In the genomic region with DNA sequence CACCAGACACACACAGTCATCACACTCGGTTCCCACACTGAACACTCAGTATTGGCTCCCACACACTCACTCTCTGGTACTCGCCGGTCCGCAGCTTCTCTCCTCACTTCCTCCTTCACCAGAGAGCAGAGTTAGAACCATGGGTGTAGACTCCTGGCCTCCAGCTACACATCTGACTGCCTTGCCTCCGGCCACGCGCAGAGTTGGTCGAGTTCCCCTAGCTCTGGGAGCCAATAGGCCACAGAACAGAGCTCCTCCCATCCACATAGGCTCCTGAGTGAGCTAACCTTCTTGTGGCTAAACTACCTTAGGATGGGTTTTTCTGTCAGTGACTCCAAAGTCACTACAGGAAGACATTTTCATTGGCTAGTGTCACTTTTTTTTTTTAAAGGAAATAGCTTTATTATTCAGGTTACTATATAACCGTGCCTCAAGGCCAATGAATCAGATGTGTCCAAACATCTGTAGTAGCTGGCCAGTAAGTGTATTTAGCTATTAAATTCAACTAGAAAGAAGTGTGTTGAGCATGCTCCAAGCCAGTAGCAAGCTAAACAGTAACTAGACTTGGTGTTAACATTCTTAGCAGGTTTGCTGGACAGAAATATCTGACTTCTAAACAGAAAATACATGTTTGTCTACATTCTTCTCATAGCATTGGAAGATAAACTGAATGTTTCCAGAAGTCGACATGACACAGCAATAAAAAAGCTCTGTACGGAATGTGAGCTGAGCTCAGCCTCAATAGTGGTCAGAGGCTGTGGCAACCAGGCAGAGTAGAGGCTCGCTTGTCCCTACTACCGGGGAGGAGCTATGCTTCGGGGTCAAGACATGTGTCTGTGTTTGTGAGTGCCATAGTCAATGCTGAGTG, we compare ENCODE assay signal across 10 mouse cellular contexts. TPM values are rescaled to one million over a fixed set of nuclear protein-coding genes. Genes with fewer than 3 reads are reported as not detected.
DNase-seq lines count a peak whose midpoint lies in the region; ATAC-seq lines count a peak whose summit lies in the region.
"Had no signal": no experiment of that assay in that cellular context is flagged by ENCODE, and none has a peak within 500 bp of the region (broad histone marks: within the 10 kb centered on the region; RNA-seq: fewer than 3 reads in every experiment).

No protein-coding gene starts in this region.

- H3K4me2 ChIP-seq in liver, embryonic 11.5 days, result no peak overlapping the region
- H3K4me2 ChIP-seq in liver, embryonic 13.5 days, result no peak overlapping the region
- H3K4me2 ChIP-seq in forebrain, embryonic 15.5 days (replicated peaks), result no peak overlapping the region
- H3K4me2 ChIP-seq: limb, embryonic 13.5 days had no signal

- H3K36me3 ChIP-seq in liver, embryonic 11.5 days (ENCODE audit: control insufficient read depth, insufficient read depth, low read length), result no peaks in the 10 kb centered on the region
- H3K36me3 ChIP-seq in liver, embryonic 13.5 days, result no peaks in the 10 kb centered on the region
- H3K36me3 ChIP-seq in forebrain, embryonic 15.5 days, result no peaks in the 10 kb centered on the region; the same call in 1 of the 2 replicates
- H3K36me3 ChIP-seq: limb, embryonic 13.5 days had no signal

- no peak for ATAC-seq in liver, embryonic 11.5 days (replicated peaks; ENCODE audit: low FRiP score)
- ATAC-seq in inflammation-experienced regulatory T-cells, adult 6 months, result peak; percentile 73
- ATAC-seq in liver, embryonic 13.5 days (ENCODE audit: low read depth), result peak; percentile 26; the same call in 1 of the 2 replicates
- no peak for ATAC-seq in forebrain, embryonic 15.5 days (replicated peaks)

- no peak overlapping the region for H3K4me3 ChIP-seq in liver, embryonic 11.5 days (ENCODE audit: low read depth, low read length)
- no peak overlapping the region for H3K4me3 ChIP-seq in liver, embryonic 13.5 days (replicated peaks)
- H3K4me3 ChIP-seq in forebrain, embryonic 15.5 days, result no peak overlapping the region
- H3K4me3 ChIP-seq: limb, embryonic 13.5 days had no signal

- H3K27me3 ChIP-seq in liver, embryonic 11.5 days (replicated peaks; ENCODE audit: control insufficient read depth, insufficient read depth, low read length), result no peaks in the 10 kb centered on the region
- H3K27me3 ChIP-seq in liver, embryonic 13.5 days, result no peaks in the 10 kb centered on the region
- H3K27me3 ChIP-seq in forebrain, embryonic 15.5 days, result no peaks in the 10 kb centered on the region
- H3K27me3 ChIP-seq: limb, embryonic 13.5 days had no signal

- no peaks in the 10 kb centered on the region for H3K9me3 ChIP-seq in liver, embryonic 11.5 days (ENCODE audit: control insufficient read depth, low read length)
- no peaks in the 10 kb centered on the region for H3K9me3 ChIP-seq in liver, embryonic 13.5 days (replicated peaks)
- H3K9me3 ChIP-seq in forebrain, embryonic 15.5 days, result no peaks in the 10 kb centered on the region
- H3K9me3 ChIP-seq: limb, embryonic 13.5 days had no signal

- DNase-seq in liver, result peak; percentile 23
- no peak for DNase-seq in liver, embryonic 11.5 days (ENCODE audit: low spot score)
- no peak for DNase-seq in liver, embryonic 13.5 days
- peak; percentile 60 to 66 for DNase-seq in spleen, postnatal 36 days (ENCODE audit: low spot score in 2 of 2)
- DNase-seq in left cerebral cortex, postnatal 14 days (ENCODE audit: low spot score in 2 of 2), result no peak
- no peak for DNase-seq in right cerebral cortex, postnatal 14 days
- DNase-seq: cerebellum, postnatal 36 days had no signal

- whole genome bisulfite sequencing in liver, embryonic 11.5 days, result 48% methylated on average over 14 of the region's 14 CpGs
- 32% methylated on average over 14 of the region's 14 CpGs for WGBS in liver, embryonic 13.5 days (ENCODE audit: insufficient replicate concordance)
- 90% methylated on average over 14 of the region's 14 CpGs for WGBS in forebrain, embryonic 15.5 days

- no peak overlapping the region for H3K27ac ChIP-seq in liver, embryonic 11.5 days (ENCODE audit: low read depth, low read length)
- no peak overlapping the region for H3K27ac ChIP-seq in liver, embryonic 13.5 days
- H3K27ac ChIP-seq in forebrain, embryonic 15.5 days (replicated peaks), result no peak overlapping the region
- H3K27ac ChIP-seq: limb, embryonic 13.5 days had no signal

- H3K4me1 ChIP-seq in liver, embryonic 11.5 days (replicated peaks; ENCODE audit: control insufficient read depth, insufficient read depth, low read length), result peaks cover 12% of the 10 kb centered on the region
- peaks cover 23% of the 10 kb centered on the region for H3K4me1 ChIP-seq in liver, embryonic 13.5 days (replicated peaks)
- H3K4me1 ChIP-seq in forebrain, embryonic 15.5 days, result no peaks in the 10 kb centered on the region
- H3K4me1 ChIP-seq: limb, embryonic 13.5 days had no signal

- intact Hi-C loops in left cerebral cortex, postnatal 14 days (cut with DNase I), result no loop called here

- no peak overlapping the region; the same call in 1 of the 2 replicates for H3K9ac ChIP-seq in liver, embryonic 11.5 days (ENCODE audit: low read depth, low read length)
- H3K9ac ChIP-seq in liver, embryonic 13.5 days, result no peak overlapping the region
- no peak overlapping the region for H3K9ac ChIP-seq in forebrain, embryonic 15.5 days (replicated peaks)
- H3K9ac ChIP-seq: limb, embryonic 13.5 days had no signal

RNA-seq across cellular contexts. Expression of gene Fgd3, which starts 21.4 kb away (rescaled TPM):
- 0.74 and 0.92 TPM in 2 replicates for polyA plus RNA-seq in liver, embryonic 11.5 days (2014; fragmentation: Nextera tagmentation; extraction: Ambion mirVana)
- polyA plus RNA-seq in inflammation-experienced regulatory T-cells, adult 6 months (2017; shearing (Covaris generic)), result 10 to 100 TPM; 10.4 to 19.8 (median 16.3) TPM
- 0.37 and 0.39 TPM in 2 replicates for polyA plus RNA-seq in liver, embryonic 13.5 days (2015; fragmentation: Nextera tagmentation; extraction: Ambion mirVana)
- total RNA-seq in left cerebral cortex, postnatal 14 days (2021), result 1 to 10 TPM; 6.7 to 7.0 TPM
- polyA plus RNA-seq in forebrain, embryonic 15.5 days (2015; fragmentation: Nextera tagmentation; extraction: Ambion mirVana), result 3.4 and 3.9 TPM in 2 replicates

RNA-seq across cellular contexts. Expression of gene Bicd2, which starts 42.6 kb away (rescaled TPM):
- 22.6 TPM in 2 replicates for polyA plus RNA-seq in liver, embryonic 11.5 days (2014; fragmentation: Nextera tagmentation; extraction: Ambion mirVana)
- polyA plus RNA-seq in inflammation-experienced regulatory T-cells, adult 6 months (2017; shearing (Covaris generic)), result 1 to 10 TPM; 5.8 to 7.1 (median 6.6) TPM
- 9.0 and 10.5 TPM in 2 replicates for polyA plus RNA-seq in liver, embryonic 13.5 days (2015; fragmentation: Nextera tagmentation; extraction: Ambion mirVana)
- 10 to 100 TPM; 43.2 to 44.1 TPM for total RNA-seq in left cerebral cortex, postnatal 14 days (2021)
- 26.4 and 27.1 TPM in 2 replicates for polyA plus RNA-seq in forebrain, embryonic 15.5 days (2015; fragmentation: Nextera tagmentation; extraction: Ambion mirVana)

RNA-seq across cellular contexts. Expression of gene Susd3, which starts 50.2 kb away (rescaled TPM):
- 4.4 and 5.2 TPM in 2 replicates for polyA plus RNA-seq in liver, embryonic 11.5 days (2014; fragmentation: Nextera tagmentation; extraction: Ambion mirVana)
- polyA plus RNA-seq in inflammation-experienced regulatory T-cells, adult 6 months (2017; shearing (Covaris generic)), result 10 to 100 TPM; 62.0 to 95.1 (median 90.5) TPM
- polyA plus RNA-seq in liver, embryonic 13.5 days (2015; fragmentation: Nextera tagmentation; extraction: Ambion mirVana), result 1.6 and 1.7 TPM in 2 replicates
- 1 to 10 TPM; 2.5 to 5.0 TPM for total RNA-seq in left cerebral cortex, postnatal 14 days (2021)
- 0.68 and 0.98 TPM in 2 replicates for polyA plus RNA-seq in forebrain, embryonic 15.5 days (2015; fragmentation: Nextera tagmentation; extraction: Ambion mirVana)

Comparison
In these comparisons a context has a peak if more than half of its experiments do, and no peak if none do; other contexts are left out.
1. DNase-seq: peak in liver (single experiment) and spleen, postnatal 36 days (2 of 2); none in liver, embryonic 11.5 days (single experiment), liver, embryonic 13.5 days (single experiment), left cerebral cortex, postnatal 14 days (0 of 2) and right cerebral cortex, postnatal 14 days (single experiment).
2. ATAC-seq: peak in inflammation-experienced regulatory T-cells, adult 6 months (single experiment) and liver, embryonic 13.5 days (single experiment); none in liver, embryonic 11.5 days (single experiment) and forebrain, embryonic 15.5 days (single experiment).
3. RNA of gene Susd3, which starts 50.2 kb away (polyA plus RNA-seq): 62.0 to 95.1 TPM in inflammation-experienced regulatory T-cells, adult 6 months; 4.4 to 5.2 TPM in liver, embryonic 11.5 days, 1.6 to 1.7 TPM in liver, embryonic 13.5 days and 0.68 to 0.98 TPM in forebrain, embryonic 15.5 days; every median in the first group is over 10 times any median in the second.